Mouse (Mus musculus): Measurements from ENCODE around the gene Clec11a. TPM values are rescaled to one million over a fixed set of nuclear protein-coding genes. Genes with fewer than 3 reads are reported as not detected.

The Clec11a gene
- polyA plus RNA-seq, 1 experiment from 2014 or later = 3.7 TPM

Other genes starting within 250 kb of the Clec11a start
- gene Klk1b21, start 204.6 kb downstream of the Clec11a start, polyA plus RNA-seq (2015; fragmentation: Nextera tagmentation; extraction: Ambion mirVana) = not detected in 2 replicates
- not detected in 2 replicates for gene Klk1b22, start 194.2 kb downstream of the Clec11a start, polyA plus RNA-seq (2015; fragmentation: Nextera tagmentation; extraction: Ambion mirVana)
- gene Klk1b16, start 170.1 kb downstream of the Clec11a start, polyA plus RNA-seq (2015; fragmentation: Nextera tagmentation; extraction: Ambion mirVana) = not detected in 2 replicates
- not detected in 2 replicates for gene Klk1b24, start 118.7 kb downstream of the Clec11a start, polyA plus RNA-seq (2015; fragmentation: Nextera tagmentation; extraction: Ambion mirVana)
- not detected in 2 replicates for gene Klk1b3, start 108.7 kb downstream of the Clec11a start, polyA plus RNA-seq (2015; fragmentation: Nextera tagmentation; extraction: Ambion mirVana)
- gene Klk1b4, start 99.5 kb downstream of the Clec11a start, polyA plus RNA-seq (2015; fragmentation: Nextera tagmentation; extraction: Ambion mirVana) = not detected in 2 replicates
- not detected in 2 replicates for gene Klk1b5, start 91.0 kb downstream of the Clec11a start, polyA plus RNA-seq (2015; fragmentation: Nextera tagmentation; extraction: Ambion mirVana)
- not detected in 2 replicates for gene Klk1, start 81.5 kb downstream of the Clec11a start, polyA plus RNA-seq (2015; fragmentation: Nextera tagmentation; extraction: Ambion mirVana)
- not detected in 2 replicates for gene Gm36864, start 70.7 kb downstream of the Clec11a start, polyA plus RNA-seq (2015; fragmentation: Nextera tagmentation; extraction: Ambion mirVana)
- gene 1700028J19Rik, start 60.2 kb downstream of the Clec11a start, polyA plus RNA-seq (2015; fragmentation: Nextera tagmentation; extraction: Ambion mirVana) = 0.72 and 1.2 TPM in 2 replicates
- 219 and 222 TPM in 2 replicates for gene 2410002F23Rik, start 60.2 kb downstream of the Clec11a start, polyA plus RNA-seq (2015; fragmentation: Nextera tagmentation; extraction: Ambion mirVana)
- gene Acp4, start 49.5 kb downstream of the Clec11a start, polyA plus RNA-seq (2015; fragmentation: Nextera tagmentation; extraction: Ambion mirVana) = not detected in 2 replicates
- gene Gm15517, start 45.5 kb downstream of the Clec11a start, polyA plus RNA-seq (2015; fragmentation: Nextera tagmentation; extraction: Ambion mirVana) = not detected in 2 replicates
- 22.0 and 24.2 TPM in 2 replicates for gene Shank1, start 3.4 kb upstream of the Clec11a start, polyA plus RNA-seq (2015; fragmentation: Nextera tagmentation; extraction: Ambion mirVana)
- gene Syt3, start 77.2 kb upstream of the Clec11a start, polyA plus RNA-seq (2015; fragmentation: Nextera tagmentation; extraction: Ambion mirVana) = 24.5 and 26.7 TPM in 2 replicates
- 1.1 and 1.4 TPM in 2 replicates for gene 1700008O03Rik, start 78.9 kb upstream of the Clec11a start, polyA plus RNA-seq (2015; fragmentation: Nextera tagmentation; extraction: Ambion mirVana)
- gene Lrrc4b, start 122.1 kb upstream of the Clec11a start, polyA plus RNA-seq (2015; fragmentation: Nextera tagmentation; extraction: Ambion mirVana) = 15.6 and 15.7 TPM in 2 replicates
- 4.3 and 5.8 TPM in 2 replicates for gene Aspdh, start 158.5 kb upstream of the Clec11a start, polyA plus RNA-seq (2015; fragmentation: Nextera tagmentation; extraction: Ambion mirVana)
- 52.5 and 56.6 TPM in 2 replicates for gene Josd2, start 161.1 kb upstream of the Clec11a start, polyA plus RNA-seq (2015; fragmentation: Nextera tagmentation; extraction: Ambion mirVana)
- gene Emc10, start 189.6 kb upstream of the Clec11a start, polyA plus RNA-seq (2015; fragmentation: Nextera tagmentation; extraction: Ambion mirVana) = 133 and 138 TPM in 2 replicates
- 30.2 and 30.5 TPM in 2 replicates for gene Fam71e1, start 189.7 kb upstream of the Clec11a start, polyA plus RNA-seq (2015; fragmentation: Nextera tagmentation; extraction: Ambion mirVana)
- gene Mybpc2, start 217.8 kb upstream of the Clec11a start, polyA plus RNA-seq (2015; fragmentation: Nextera tagmentation; extraction: Ambion mirVana) = 0.13 and 0.15 TPM in 2 replicates
- gene Spib, start 225.2 kb upstream of the Clec11a start, polyA plus RNA-seq (2015; fragmentation: Nextera tagmentation; extraction: Ambion mirVana) = not detected in 2 replicates
- gene Pold1, start 241.9 kb upstream of the Clec11a start, polyA plus RNA-seq (2015; fragmentation: Nextera tagmentation; extraction: Ambion mirVana) = 46.9 and 54.1 TPM in 2 replicates
- 70.5 and 79.5 TPM in 2 replicates for gene Nr1h2, start 247.0 kb upstream of the Clec11a start, polyA plus RNA-seq (2015; fragmentation: Nextera tagmentation; extraction: Ambion mirVana)

Data from forebrain, embryonic 15.5 days (tissue).